Mouse (Mus musculus): ENCODE results near the gene Ly6g6c.

The Ly6g6c gene

GRCm38 (mm10) chr17:35082841-35083576 is 17.8 kb downstream of the Ly6g6c start:
- no peak for DNase-seq (ENCODE audit: low read depth, low spot score)

GRCm38 (mm10) chr17:35083929-35084497 is 18.8 kb downstream of the Ly6g6c start:
- DNase-seq (ENCODE audit: low read depth, low spot score): no peak

GRCm38 (mm10) chr17:35085208-35085865 is 20.1 kb downstream of the Ly6g6c start, which contains the start of gene Ly6g6f:
Ly6g6f (minus strand) TSS chr17:35085610.
- DNase-seq (ENCODE audit: low read depth, low spot score): no peak

- DNase-seq (ENCODE audit: low read depth, low spot score): no peak
Measured at GRCm38 (mm10) chr17:35088151-35088550, 23.0 kb downstream of the Ly6g6c start.

GRCm38 (mm10) chr17:35088825-35089644 is 23.8 kb downstream of the Ly6g6c start, which contains the start of gene Abhd16a:
Abhd16a (plus strand) TSS chr17:35089263.
- peak; percentile 89 for DNase-seq (ENCODE audit: low read depth, low spot score)

GRCm38 (mm10) chr17:35090166-35090932 is 25.2 kb downstream of the Ly6g6c start:
- peak; percentile 65 for DNase-seq (ENCODE audit: low read depth, low spot score)

GRCm38 (mm10) chr17:35092403-35093198 is 27.4 kb downstream of the Ly6g6c start:
- no peak for DNase-seq (ENCODE audit: low read depth, low spot score)

- no peak for DNase-seq (ENCODE audit: low read depth, low spot score)
Measured at GRCm38 (mm10) chr17:35094475-35095365, 29.5 kb downstream of the Ly6g6c start.

- no peak for DNase-seq (ENCODE audit: low read depth, low spot score)
Measured at GRCm38 (mm10) chr17:35096597-35096996, 31.4 kb downstream of the Ly6g6c start.

- no peak for DNase-seq (ENCODE audit: low read depth, low spot score)
Measured at GRCm38 (mm10) chr17:35097164-35097655, 32.0 kb downstream of the Ly6g6c start.

- DNase-seq (ENCODE audit: low read depth, low spot score): no peak
Measured at GRCm38 (mm10) chr17:35100196-35100765, 35.1 kb downstream of the Ly6g6c start.

- no peak for DNase-seq (ENCODE audit: low read depth, low spot score)
Measured at GRCm38 (mm10) chr17:35101161-35101560, 36.0 kb downstream of the Ly6g6c start.

- no peak for DNase-seq (ENCODE audit: low read depth, low spot score)
Measured at GRCm38 (mm10) chr17:35102299-35102698, 37.1 kb downstream of the Ly6g6c start.

GRCm38 (mm10) chr17:35103221-35103690 is 38.1 kb downstream of the Ly6g6c start:
- DNase-seq (ENCODE audit: low read depth, low spot score): peak; percentile 23

- no peak for DNase-seq (ENCODE audit: low read depth, low spot score)
Measured at GRCm38 (mm10) chr17:35104079-35104478, 38.9 kb downstream of the Ly6g6c start.

- no peak for DNase-seq (ENCODE audit: low read depth, low spot score)
Measured at GRCm38 (mm10) chr17:35104754-35105153, 39.6 kb downstream of the Ly6g6c start.

- DNase-seq (ENCODE audit: low read depth, low spot score): no peak
Measured at GRCm38 (mm10) chr17:35105740-35106389, 40.7 kb downstream of the Ly6g6c start.

- no peak for DNase-seq (ENCODE audit: low read depth, low spot score)
Measured at GRCm38 (mm10) chr17:35106522-35106921, 41.3 kb downstream of the Ly6g6c start.

All from skeletal muscle tissue, adult 2 months (tissue).